Mouse (Mus musculus) naive thymus-derived CD4-positive, alpha-beta T cell, adult 2 months (primary cell): Measurements from ENCODE around the gene Gimap8.

Source experiments
- DNase-seq: peaks from one replicate; pipeline ENCODE4 v3.0.0-alpha.2; 2011; ENCODE audit warnings: low read depth

The Gimap8 gene

DNA sequence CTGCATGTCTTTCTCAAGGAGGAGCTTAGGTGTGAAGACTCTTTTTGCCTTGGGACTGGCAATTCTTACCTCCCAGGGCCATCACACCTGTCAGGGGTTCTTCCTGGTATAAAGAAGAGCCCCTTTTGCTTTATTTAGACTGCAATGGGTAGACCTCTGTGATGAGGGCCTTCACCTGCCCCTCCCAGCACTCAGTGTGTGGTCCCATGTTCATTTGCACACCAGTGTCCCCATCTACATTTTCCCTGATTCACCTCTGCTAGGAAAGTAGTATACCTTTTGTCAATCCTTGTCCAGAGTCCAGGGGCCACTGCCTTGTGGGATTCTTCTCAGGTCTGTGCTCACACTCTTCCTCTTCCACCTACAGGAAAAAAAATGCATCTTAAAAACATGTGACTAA is 57.1 kb downstream of the Gimap8 start:
- DNase-seq, result peak; percentile 55

- peak; percentile 78 for DNase-seq
Observed at GRCm38 (mm10) chr6:48706130-48706529, 59.1 kb downstream of the Gimap8 start.
